Mouse (Mus musculus): ENCODE data around the gene Olfr1000. TPM values are rescaled to one million over a fixed set of nuclear protein-coding genes. Genes with fewer than 3 reads are reported as not detected.
"Not testable (repeated sequence)": the region's sequence is repeated elsewhere in the genome, so short reads cannot be mapped to it uniquely, and the experiment has no call there.

The Olfr1000 gene
- total RNA-seq (2021) = not detected
- long read RNA-seq, experiment 1 = 0 reads
- long read RNA-seq, experiment 2 = 0 reads

GRCm38 (mm10) chr2:85611803-85612202, at the start of gene Olfr1000:
Gene Olfr1000 (minus strand): TSS chr2:85611903.
- no peak for DNase-seq (ENCODE audit: low spot score)

GRCm38 (mm10) chr2:85650604-85651003, 38.9 kb upstream of the Olfr1000 start, which contains the start of gene Olfr1002:
Gene Olfr1002 (minus strand): TSS chr2:85650704.
- no peak for DNase-seq (ENCODE audit: low spot score)

- not testable (repeated sequence) for DNase-seq (ENCODE audit: low spot score)
Measured at GRCm38 (mm10) chr2:85588648-85589047, 23.1 kb downstream of the Olfr1000 start, which contains the start of gene Olfr998. Gene Olfr998 (plus strand): TSS chr2:85588948.

GRCm38 (mm10) chr2:85578915-85579314, 32.8 kb downstream of the Olfr1000 start, which contains the start of gene Olfr996:
Gene Olfr996 (plus strand): TSS chr2:85579215.
- no peak for DNase-seq (ENCODE audit: low spot score)

- peak; percentile 13 for DNase-seq (ENCODE audit: low spot score)
Measured at GRCm38 (mm10) chr2:85561187-85561586, 50.5 kb downstream of the Olfr1000 start.

GRCm38 (mm10) chr2:85560226-85560625, 51.5 kb downstream of the Olfr1000 start:
- no peak for DNase-seq (ENCODE audit: low spot score)

Other genes starting within 250 kb of the Olfr1000 start
- not detected for gene Olfr988, start 248.7 kb downstream of the Olfr1000 start, total RNA-seq (2021)
- gene Olfr992, start 202.4 kb downstream of the Olfr1000 start, total RNA-seq (2021) = not detected
- gene Olfr993, start 197.0 kb downstream of the Olfr1000 start, total RNA-seq (2021) = not detected
- gene Olfr994, start 175.5 kb downstream of the Olfr1000 start, total RNA-seq (2021) = not detected
- not detected for gene Olfr995, start 168.3 kb downstream of the Olfr1000 start, total RNA-seq (2021)
- gene 4833423E24Rik, start 92.9 kb downstream of the Olfr1000 start, total RNA-seq (2021) = not detected
- not detected for gene Olfr996, start 32.7 kb downstream of the Olfr1000 start, total RNA-seq (2021)
- not detected for gene Olfr998, start 23.0 kb downstream of the Olfr1000 start, total RNA-seq (2021)
- gene Olfr1002, start 38.8 kb upstream of the Olfr1000 start, total RNA-seq (2021) = not detected
- not detected for gene Olfr154, start 52.6 kb upstream of the Olfr1000 start, total RNA-seq (2021)
- gene Olfr1006, start 66.9 kb upstream of the Olfr1000 start, total RNA-seq (2021) = not detected
- gene Olfr1008, start 77.5 kb upstream of the Olfr1000 start, total RNA-seq (2021) = not detected
- not detected for gene Olfr1009, start 103.5 kb upstream of the Olfr1000 start, total RNA-seq (2021)
- gene Olfr1012, start 150.9 kb upstream of the Olfr1000 start, total RNA-seq (2021) = not detected
- not detected for gene Olfr1013, start 155.2 kb upstream of the Olfr1000 start, total RNA-seq (2021)
- gene Olfr1014, start 160.8 kb upstream of the Olfr1000 start, total RNA-seq (2021) = not detected
- gene Olfr1015, start 170.1 kb upstream of the Olfr1000 start, total RNA-seq (2021) = not detected
- not detected for gene Olfr1016, start 190.6 kb upstream of the Olfr1000 start, total RNA-seq (2021)
- not detected for gene Olfr1018, start 206.6 kb upstream of the Olfr1000 start, total RNA-seq (2021)
- not detected for gene Olfr1019, start 233.6 kb upstream of the Olfr1000 start, total RNA-seq (2021)
- gene Olfr1020, start 235.1 kb upstream of the Olfr1000 start, total RNA-seq (2021) = not detected